Mouse (Mus musculus): ENCODE measurements at regions not wholly inside any gene's neighbourhood (a gene's known extent, or its start where the extent isn't known, plus 50 kb on each side); places are given as distances from the start of the nearest gene placed in this dataset.

- no peaks in the 10 kb centered on the region; the same call in none of the 2 replicates for H3K4me1 ChIP-seq (ENCODE audit: control insufficient read depth, insufficient read depth, low read length)
- H3K79me2 ChIP-seq (replicated peaks; ENCODE audit: control insufficient read depth, insufficient read depth, low read length), result no peaks in the 10 kb centered on the region
- DNase-seq, result no peak
- intact Hi-C loops (cut with DNase I), result no loop called here
- H3K27ac ChIP-seq, result no peak overlapping the region
- TF ChIP-seq EP300 (IDR thresholded peaks at IDR 0.05; ENCODE audit: insufficient read depth, low read depth, low read length), result no peak
- no peak for TF ChIP-seq POLR2A (IDR thresholded peaks at IDR 0.05; ENCODE audit: insufficient read depth, low read depth, low read length)
- no peak for TF ChIP-seq CTCF (IDR thresholded peaks at IDR 0.05)
- whole genome bisulfite sequencing, result 79% methylated on average over 6 of the region's 6 CpGs
- no peaks in the 10 kb centered on the region for H3K27me3 ChIP-seq (ENCODE audit: control insufficient read depth, insufficient read depth, low read length)
- H3K36me3 ChIP-seq (ENCODE audit: control insufficient read depth, insufficient read depth, low read length), result no peaks in the 10 kb centered on the region
- no peak overlapping the region for H3K4me3 ChIP-seq
- H3K9ac ChIP-seq (ENCODE audit: low read depth, low read length), result no peak overlapping the region
These were observed 85.1 kb downstream of the Cartpt start for GRCm38 (mm10) chr13:99815786-99816185.

GRCm38 (mm10) chr13:99814801-99815200 is 86.1 kb downstream of the Cartpt start:
- Histone ChIP-seq H3K9ac (ENCODE audit: low read depth, low read length) (no peak overlapping the region), H3K4me1 (ENCODE audit: control insufficient read depth, insufficient read depth, low read length) (no peaks in the 10 kb centered on the region; the same call in none of the 2 replicates), H3K79me2 (replicated peaks; ENCODE audit: control insufficient read depth, insufficient read depth, low read length) (no peaks in the 10 kb centered on the region), H3K36me3 (ENCODE audit: control insufficient read depth, insufficient read depth, low read length) (no peaks in the 10 kb centered on the region), H3K27me3 (ENCODE audit: control insufficient read depth, insufficient read depth, low read length) (no peaks in the 10 kb centered on the region), H3K4me3 (no peak overlapping the region), H3K27ac (no peak overlapping the region)
- TF ChIP-seq CTCF (IDR thresholded peaks at IDR 0.05) (no peak), EP300 (IDR thresholded peaks at IDR 0.05; ENCODE audit: insufficient read depth, low read depth, low read length) (no peak), POLR2A (IDR thresholded peaks at IDR 0.05; ENCODE audit: insufficient read depth, low read depth, low read length) (no peak)
- WGBS, result 89% methylated on average over 2 of the region's 2 CpGs
- intact Hi-C loops (cut with DNase I), result no loop called here
- no peak for DNase-seq

- intact Hi-C loops (cut with DNase I), result no loop called here
- Histone ChIP-seq H3K4me3 (no peak overlapping the region), H3K27me3 (ENCODE audit: control insufficient read depth, insufficient read depth, low read length) (no peaks in the 10 kb centered on the region), H3K79me2 (replicated peaks; ENCODE audit: control insufficient read depth, insufficient read depth, low read length) (no peaks in the 10 kb centered on the region), H3K4me1 (ENCODE audit: control insufficient read depth, insufficient read depth, low read length) (no peaks in the 10 kb centered on the region; the same call in none of the 2 replicates), H3K27ac (no peak overlapping the region), H3K9ac (ENCODE audit: low read depth, low read length) (no peak overlapping the region), H3K36me3 (ENCODE audit: control insufficient read depth, insufficient read depth, low read length) (no peaks in the 10 kb centered on the region)
- no peak for DNase-seq
- 40% methylated on average over 6 of the region's 6 CpGs for WGBS
- TF ChIP-seq EP300 (IDR thresholded peaks at IDR 0.05; ENCODE audit: insufficient read depth, low read depth, low read length) (no peak), CTCF (IDR thresholded peaks at IDR 0.05) (no peak), POLR2A (IDR thresholded peaks at IDR 0.05; ENCODE audit: insufficient read depth, low read depth, low read length) (no peak)
These were observed 86.8 kb downstream of the Cartpt start for GRCm38 (mm10) chr13:99814033-99814556.

GRCm38 (mm10) chr13:99794448-99794847 is 106.4 kb downstream of the Cartpt start:
- Histone ChIP-seq H3K4me3 (no peak overlapping the region), H3K27me3 (ENCODE audit: control insufficient read depth, insufficient read depth, low read length) (no peaks in the 10 kb centered on the region), H3K36me3 (ENCODE audit: control insufficient read depth, insufficient read depth, low read length) (peaks cover 3% of the 10 kb centered on the region), H3K79me2 (replicated peaks; ENCODE audit: control insufficient read depth, insufficient read depth, low read length) (no peaks in the 10 kb centered on the region), H3K27ac (peak overlapping the region; percentile 4; the same call in 1 of the 2 replicates), H3K4me1 (ENCODE audit: control insufficient read depth, insufficient read depth, low read length) (peaks cover 4% of the 10 kb centered on the region), H3K9ac (ENCODE audit: low read depth, low read length) (no peak overlapping the region)
- TF ChIP-seq EP300 (IDR thresholded peaks at IDR 0.05; ENCODE audit: insufficient read depth, low read depth, low read length) (no peak), POLR2A (IDR thresholded peaks at IDR 0.05; ENCODE audit: insufficient read depth, low read depth, low read length) (no peak), CTCF (IDR thresholded peaks at IDR 0.05) (no peak)
- intact Hi-C loops (cut with DNase I), result no loop called here
- WGBS, result 38% methylated on average over 6 of the region's 6 CpGs
- no peak for DNase-seq

GRCm38 (mm10) chr13:99793786-99794435 is 107.0 kb downstream of the Cartpt start:
- no peak for DNase-seq
- Histone ChIP-seq H3K27me3 (ENCODE audit: control insufficient read depth, insufficient read depth, low read length) (no peaks in the 10 kb centered on the region), H3K4me1 (ENCODE audit: control insufficient read depth, insufficient read depth, low read length) (peaks cover 4% of the 10 kb centered on the region), H3K79me2 (replicated peaks; ENCODE audit: control insufficient read depth, insufficient read depth, low read length) (no peaks in the 10 kb centered on the region), H3K4me3 (no peak overlapping the region), H3K27ac (peak overlapping the region; percentile 21; the same call in 1 of the 2 replicates), H3K36me3 (ENCODE audit: control insufficient read depth, insufficient read depth, low read length) (peaks cover 3% of the 10 kb centered on the region), H3K9ac (ENCODE audit: low read depth, low read length) (no peak overlapping the region)
- intact Hi-C loops (cut with DNase I), result no loop called here
- TF ChIP-seq POLR2A (IDR thresholded peaks at IDR 0.05; ENCODE audit: insufficient read depth, low read depth, low read length), result no peak
- TF ChIP-seq CTCF (IDR thresholded peaks at IDR 0.05), result no peak
- no peak for TF ChIP-seq EP300 (IDR thresholded peaks at IDR 0.05; ENCODE audit: insufficient read depth, low read depth, low read length)
- WGBS, result 30% methylated on average over 7 of the region's 7 CpGs

- intact Hi-C loops (cut with DNase I), result no loop called here
- Histone ChIP-seq H3K79me2 (replicated peaks; ENCODE audit: control insufficient read depth, insufficient read depth, low read length) (no peaks in the 10 kb centered on the region), H3K36me3 (ENCODE audit: control insufficient read depth, insufficient read depth, low read length) (peaks cover 3% of the 10 kb centered on the region), H3K27me3 (ENCODE audit: control insufficient read depth, insufficient read depth, low read length) (no peaks in the 10 kb centered on the region), H3K27ac (no peak overlapping the region), H3K9ac (ENCODE audit: low read depth, low read length) (no peak overlapping the region), H3K4me3 (no peak overlapping the region), H3K4me1 (ENCODE audit: control insufficient read depth, insufficient read depth, low read length) (peaks cover 4% of the 10 kb centered on the region)
- WGBS, result 58% methylated on average over 6 of the region's 6 CpGs
- TF ChIP-seq EP300 (IDR thresholded peaks at IDR 0.05; ENCODE audit: insufficient read depth, low read depth, low read length) (no peak), POLR2A (IDR thresholded peaks at IDR 0.05; ENCODE audit: insufficient read depth, low read depth, low read length) (no peak), CTCF (IDR thresholded peaks at IDR 0.05) (no peak)
- no peak for DNase-seq
These were observed 107.9 kb downstream of the Cartpt start for GRCm38 (mm10) chr13:99793001-99793400.
